Mouse (Mus musculus) embryonic facial prominence, embryonic 15.5 days (tissue): ENCODE measurements around the gene Grik3. TPM values are rescaled to one million over a fixed set of nuclear protein-coding genes. Genes with fewer than 3 reads are reported as not detected.

Experiments
- ATAC-seq: fragments of 200-750 bp; cut with Nextera tagmentation; 2 replicates; pipeline ENCODE4 v1.8.0; 2017; ENCODE audit warnings: low read depth, moderate TSS enrichment; ENCODE audit not compliant: insufficient number of reproducible peaks, low FRiP score, low TSS enrichment
- H3K27ac ChIP-seq: fragments of 300-500 bp; sonication (generic); replicated peaks from 2 replicates; pipeline ENCODE4 v1.5.1; 2015; ENCODE audit warnings: mild to moderate bottlenecking, inconsistent platforms
- H3K27me3 ChIP-seq: fragments of 300-500 bp; sonication (generic); 2 replicates; pipeline ENCODE4 v1.6.1; 2015; ENCODE audit warnings: inconsistent platforms
- H3K36me3 ChIP-seq: fragments of 300-500 bp; sonication (generic); 2 replicates; pipeline ENCODE4 v1.6.1; 2015; ENCODE audit warnings: mild to moderate bottlenecking, inconsistent platforms
- H3K4me1 ChIP-seq: fragments of 300-500 bp; sonication (generic); 2 replicates; pipeline ENCODE4 v1.6.1; 2015; ENCODE audit warnings: inconsistent platforms
- H3K4me2 ChIP-seq: fragments of 300-500 bp; sonication (generic); replicated peaks from 2 replicates; pipeline ENCODE4 v1.6.1; 2015; ENCODE audit warnings: mild to moderate bottlenecking, inconsistent platforms
- H3K4me3 ChIP-seq: fragments of 300-500 bp; sonication (generic); replicated peaks from 2 replicates; pipeline ENCODE4 v1.5.1; 2015; ENCODE audit warnings: mild to moderate bottlenecking, inconsistent platforms
- H3K9ac ChIP-seq: fragments of 300-500 bp; sonication (generic); 2 replicates; pipeline ENCODE4 v1.6.1; 2015; ENCODE audit warnings: inconsistent platforms
- H3K9me3 ChIP-seq: fragments of 300-500 bp; sonication (generic); replicated peaks from 2 replicates; pipeline ENCODE4 v1.6.1; 2016; ENCODE audit warnings: inconsistent platforms
- WGBS: fragments of 180-500 bp; shearing (Covaris S2); methylation state at CpG from one replicate; pipeline ENCODE4 v1.1.7; 2015; 5-methylcytosine and 5-hydroxymethylcytosine counted together
- polyA plus RNA-seq: library from polyadenylated mRNA; unstranded; fragments of >200 nt; fragmentation: Nextera tagmentation; extraction: Ambion mirVana; gene quantifications from 2 replicates; pipeline ENCODE4 v1.2.1, GENCODE M21; 2015

Grik3 gene
- polyA plus RNA-seq, 1 experiment from 2014 or later: 0.63 TPM

- 0 out of 2 replicates have a peak, but pooled peaks cover 3% of the 10 kb centered on the region for H3K4me1 ChIP-seq
- no peak overlapping the region for H3K27ac ChIP-seq
- no peak overlapping the region for H3K4me3 ChIP-seq
- no peaks in the 10 kb centered on the region for H3K36me3 ChIP-seq
- 52% methylated on average over 8 of the region's 8 CpGs for WGBS
- no peaks in the 10 kb centered on the region for H3K9me3 ChIP-seq
- no peaks in the 10 kb centered on the region; the same call in 1 of the 2 replicates for H3K27me3 ChIP-seq
- no peak overlapping the region for H3K9ac ChIP-seq
- H3K4me2 ChIP-seq: no peak overlapping the region
- ATAC-seq: no peak
Measured at GRCm38 (mm10) chr4:125618524-125619320, 128.2 kb downstream of the Grik3 start.

GRCm38 (mm10) chr4:125624885-125625678, 134.6 kb downstream of the Grik3 start:
- no peaks in the 10 kb centered on the region for H3K9me3 ChIP-seq
- H3K4me3 ChIP-seq: no peak overlapping the region
- ATAC-seq: no peak
- no peak overlapping the region for H3K9ac ChIP-seq
- H3K27me3 ChIP-seq: no peaks in the 10 kb centered on the region; the same call in 1 of the 2 replicates
- H3K4me2 ChIP-seq: no peak overlapping the region
- 87% methylated on average over 9 of the region's 9 CpGs for WGBS
- no peak overlapping the region for H3K27ac ChIP-seq
- no peaks in the 10 kb centered on the region for H3K36me3 ChIP-seq
- peaks cover 15% of the 10 kb centered on the region; the same call in 1 of the 2 replicates for H3K4me1 ChIP-seq

GRCm38 (mm10) chr4:125629544-125629943, 139.0 kb downstream of the Grik3 start:
- no peak; the same call in 1 of the 2 replicates for ATAC-seq
- no peak overlapping the region for H3K9ac ChIP-seq
- H3K36me3 ChIP-seq: no peaks in the 10 kb centered on the region
- H3K4me2 ChIP-seq: no peak overlapping the region
- H3K27me3 ChIP-seq: no peaks in the 10 kb centered on the region
- no peak overlapping the region for H3K4me3 ChIP-seq
- H3K27ac ChIP-seq: no peak overlapping the region
- 37% methylated on average over 4 of the region's 4 CpGs for WGBS
- no peaks in the 10 kb centered on the region for H3K9me3 ChIP-seq
- H3K4me1 ChIP-seq: peaks cover 13% of the 10 kb centered on the region; the same call in 1 of the 2 replicates

DNA sequence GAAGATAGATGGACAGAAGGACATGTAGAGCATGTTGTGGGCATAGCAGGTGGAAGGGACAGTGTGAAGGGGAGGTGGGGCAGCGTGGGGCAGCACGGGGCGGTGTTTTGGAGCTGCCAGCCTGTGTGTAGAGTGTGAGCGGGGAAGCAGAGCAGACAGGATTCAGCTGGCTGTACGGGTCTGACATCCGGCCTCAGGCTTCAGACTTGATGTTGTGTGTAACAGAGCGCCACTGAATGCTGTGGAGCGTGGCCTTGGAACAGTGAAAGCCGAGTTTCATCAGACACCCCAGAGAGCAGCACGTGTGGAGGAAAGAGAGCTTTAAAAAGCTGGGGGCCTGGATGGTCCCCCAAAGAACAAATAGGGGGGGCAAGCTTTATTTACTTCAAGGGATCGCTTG, 144.5 kb downstream of the Grik3 start:
- Histone ChIP-seq H3K9me3 (no peaks in the 10 kb centered on the region), H3K9ac (no peak overlapping the region), H3K27ac (no peak overlapping the region), H3K36me3 (no peaks in the 10 kb centered on the region), H3K4me3 (no peak overlapping the region), H3K4me2 (no peak overlapping the region), H3K27me3 (peaks cover 3% of the 10 kb centered on the region; the same call in 1 of the 2 replicates), H3K4me1 (0 out of 2 replicates have a peak, but pooled peaks cover 2% of the 10 kb centered on the region)
- no peak for ATAC-seq
- WGBS: 64% methylated on average over 11 of the region's 11 CpGs

- no peak overlapping the region for H3K27ac ChIP-seq
- 64% methylated on average over 13 of the region's 13 CpGs for WGBS
- no peak overlapping the region for H3K4me3 ChIP-seq
- no peak overlapping the region for H3K9ac ChIP-seq
- no peak for ATAC-seq
- no peaks in the 10 kb centered on the region for H3K9me3 ChIP-seq
- no peaks in the 10 kb centered on the region for H3K4me1 ChIP-seq
- H3K4me2 ChIP-seq: no peak overlapping the region
- H3K27me3 ChIP-seq: peaks cover 3% of the 10 kb centered on the region; the same call in 1 of the 2 replicates
- H3K36me3 ChIP-seq: no peaks in the 10 kb centered on the region
Measured at GRCm38 (mm10) chr4:125636616-125637304, 146.3 kb downstream of the Grik3 start.

DNA sequence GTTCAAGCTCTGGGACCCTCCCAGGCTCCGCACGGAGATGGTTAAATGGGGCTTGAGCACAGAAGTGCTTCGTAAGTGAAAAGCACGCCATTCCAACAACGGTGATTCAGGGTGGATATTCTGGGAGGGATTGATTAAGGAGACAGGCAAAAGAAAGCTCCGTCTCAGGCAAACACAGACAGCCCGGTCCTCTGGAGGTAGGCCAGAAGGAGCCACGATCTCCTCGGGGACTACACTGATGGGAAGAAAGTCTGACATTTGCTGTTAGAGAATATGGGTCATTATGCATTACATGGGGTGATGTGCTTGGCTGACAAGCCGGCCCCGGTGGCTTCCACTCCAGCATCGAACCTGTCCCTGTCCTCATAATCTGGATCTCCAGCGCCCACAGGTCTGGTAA, 146.9 kb downstream of the Grik3 start:
- ATAC-seq: no peak
- no peak overlapping the region for H3K9ac ChIP-seq
- 70% methylated on average over 13 of the region's 13 CpGs for WGBS

DNA sequence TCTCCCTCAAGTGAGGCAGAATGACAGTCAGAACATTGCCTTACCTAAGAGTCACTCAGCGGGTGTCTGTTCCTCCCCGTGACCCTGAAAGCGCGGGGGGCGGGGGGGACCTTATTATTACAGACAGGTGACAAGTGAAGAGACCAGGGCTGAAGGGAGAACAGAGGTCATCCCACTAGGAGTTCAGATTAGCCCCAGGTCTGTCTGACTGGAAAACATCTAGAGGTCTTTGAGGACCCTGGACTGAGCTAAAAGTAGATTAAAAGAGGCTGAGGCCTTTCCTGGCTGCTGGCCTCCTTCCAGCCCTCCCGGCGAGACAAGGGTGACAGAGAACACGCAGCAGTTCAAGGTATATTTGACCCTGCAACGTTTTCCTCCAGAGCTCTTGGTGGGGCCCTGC, 150.0 kb downstream of the Grik3 start:
- Histone ChIP-seq H3K9ac (no peak overlapping the region), H3K4me3 (no peak overlapping the region), H3K4me1 (no peaks in the 10 kb centered on the region), H3K4me2 (no peak overlapping the region), H3K36me3 (no peaks in the 10 kb centered on the region), H3K9me3 (no peaks in the 10 kb centered on the region), H3K27ac (no peak overlapping the region), H3K27me3 (peaks cover 5% of the 10 kb centered on the region)
- ATAC-seq: no peak
- 68% methylated on average over 9 of the region's 9 CpGs for WGBS

More for the DNA sequence above, 146.9 kb downstream of the Grik3 start:
- peaks cover 3% of the 10 kb centered on the region; the same call in 1 of the 2 replicates for H3K27me3 ChIP-seq
- H3K4me1 ChIP-seq: no peaks in the 10 kb centered on the region
- H3K36me3 ChIP-seq: no peaks in the 10 kb centered on the region
- no peaks in the 10 kb centered on the region for H3K9me3 ChIP-seq
- H3K4me2 ChIP-seq: no peak overlapping the region
- no peak overlapping the region for H3K27ac ChIP-seq
- H3K4me3 ChIP-seq: no peak overlapping the region

- Histone ChIP-seq H3K4me2 (no peak overlapping the region), H3K27ac (no peak overlapping the region), H3K9ac (no peak overlapping the region), H3K27me3 (peaks cover 5% of the 10 kb centered on the region), H3K36me3 (no peaks in the 10 kb centered on the region), H3K4me3 (no peak overlapping the region), H3K4me1 (no peaks in the 10 kb centered on the region), H3K9me3 (no peaks in the 10 kb centered on the region)
- WGBS: 73% methylated on average over 15 of the region's 15 CpGs
- ATAC-seq: no peak
Measured at GRCm38 (mm10) chr4:125640921-125641663, 150.6 kb downstream of the Grik3 start.

DNA sequence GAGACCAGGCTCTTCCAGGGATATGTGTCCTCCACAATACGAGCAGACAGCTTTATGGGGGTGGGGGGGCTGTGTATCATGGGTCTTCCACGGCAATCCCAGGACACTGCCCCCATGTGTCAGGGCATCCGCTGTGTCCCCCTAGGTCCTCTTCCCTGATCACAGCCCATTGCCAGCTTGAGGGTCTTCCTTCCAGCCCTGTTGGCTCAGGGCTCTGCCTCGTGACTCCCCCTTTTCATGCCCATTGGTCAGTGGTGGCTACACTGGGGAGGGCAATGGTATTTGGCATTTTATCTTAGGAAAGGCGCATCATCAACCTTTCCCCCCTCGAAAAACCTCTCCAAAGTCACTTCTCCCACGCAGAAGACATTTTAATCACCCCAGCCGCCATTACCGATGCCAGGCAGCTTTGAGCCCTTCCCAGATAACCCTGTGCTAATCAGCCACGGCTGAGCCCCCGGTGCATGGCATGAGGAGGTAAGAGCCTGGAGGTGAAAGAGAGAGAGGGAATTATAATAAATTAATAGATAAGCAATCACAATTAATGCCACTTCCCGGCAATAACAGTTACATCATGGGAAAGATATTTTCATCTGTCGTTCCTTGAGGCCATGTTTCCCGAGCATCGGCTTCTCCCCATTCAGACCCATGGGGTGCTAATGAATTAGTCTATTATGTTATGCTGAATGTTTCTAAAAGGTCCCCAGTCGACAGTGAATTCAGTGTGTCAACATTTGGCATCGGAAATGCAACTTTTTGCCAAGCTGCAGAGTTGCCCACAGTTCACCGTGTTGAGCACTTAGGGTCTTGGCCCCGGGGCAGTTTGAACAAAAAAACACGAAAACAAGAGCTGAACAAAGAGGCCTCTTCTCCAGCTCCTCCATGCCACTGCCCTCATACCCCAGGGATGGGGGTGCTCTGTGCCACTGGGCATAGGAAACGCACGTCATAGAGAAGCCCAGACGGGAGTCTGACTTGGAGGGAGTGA, 154.4 kb downstream of the Grik3 start:
- H3K27ac ChIP-seq: no peak overlapping the region
- H3K4me3 ChIP-seq: no peak overlapping the region
- H3K27me3 ChIP-seq: peaks cover 3% of the 10 kb centered on the region
- no peaks in the 10 kb centered on the region for H3K4me1 ChIP-seq
- no peaks in the 10 kb centered on the region for H3K36me3 ChIP-seq
- no peak overlapping the region for H3K4me2 ChIP-seq
- no peaks in the 10 kb centered on the region for H3K9me3 ChIP-seq
- WGBS: 60% methylated on average over 23 of the region's 23 CpGs
- no peak overlapping the region for H3K9ac ChIP-seq
- ATAC-seq: no peak
